Mouse (Mus musculus): ENCODE measurements around the gene Ddx20. TPM values are rescaled to one million over a fixed set of nuclear protein-coding genes. Genes with fewer than 3 reads are reported as not detected.
A peak's percentile ranks its signal among the peaks of the same experiment; 100 is the strongest.

Ddx20 gene
- total and polyA plus RNA-seq, 3 experiments = 4.1 to 12.3 (median 9.2) TPM

GRCm38 (mm10) chr3:105660530-105660929 lies 26.8 kb downstream of the Ddx20 start:
- 10% methylated on average over 2 of the region's 2 CpGs for WGBS
- Histone ChIP-seq H3K4me3 (no peak overlapping the region), H3K36me3 (ENCODE audit: control insufficient read depth, insufficient read depth, low read length) (no peaks in the 10 kb centered on the region), H3K9ac (ENCODE audit: low read depth, low read length) (no peak overlapping the region), H3K79me2 (replicated peaks; ENCODE audit: control insufficient read depth, insufficient read depth, low read length) (no peaks in the 10 kb centered on the region), H3K4me1 (ENCODE audit: control insufficient read depth, insufficient read depth, low read length) (no peaks in the 10 kb centered on the region), H3K27ac (peak overlapping the region; percentile 33), H3K27me3 (ENCODE audit: control insufficient read depth, insufficient read depth, low read length) (no peaks in the 10 kb centered on the region)
- intact Hi-C loops (cut with DNase I) = no loop called here
- TF ChIP-seq POLR2A (IDR thresholded peaks at IDR 0.05; ENCODE audit: insufficient read depth, low read depth, low read length) = no peak
- TF ChIP-seq CTCF (IDR thresholded peaks at IDR 0.05) = no peak
- TF ChIP-seq EP300 (IDR thresholded peaks at IDR 0.05; ENCODE audit: insufficient read depth, low read depth, low read length) = no peak
- DNase-seq = no peak

GRCm38 (mm10) chr3:105655031-105655585 lies 32.3 kb downstream of the Ddx20 start:
- TF ChIP-seq POLR2A (IDR thresholded peaks at IDR 0.05; ENCODE audit: insufficient read depth, low read depth, low read length) (no peak), CTCF (IDR thresholded peaks at IDR 0.05) (no peak), EP300 (IDR thresholded peaks at IDR 0.05; ENCODE audit: insufficient read depth, low read depth, low read length) (no peak)
- no peaks in the 10 kb centered on the region for H3K79me2 ChIP-seq (replicated peaks; ENCODE audit: control insufficient read depth, insufficient read depth, low read length)
- H3K27me3 ChIP-seq (ENCODE audit: control insufficient read depth, insufficient read depth, low read length) = no peaks in the 10 kb centered on the region
- H3K9ac ChIP-seq (ENCODE audit: low read depth, low read length) = no peak overlapping the region
- no peaks in the 10 kb centered on the region for H3K36me3 ChIP-seq (ENCODE audit: control insufficient read depth, insufficient read depth, low read length)
- H3K4me1 ChIP-seq (ENCODE audit: control insufficient read depth, insufficient read depth, low read length) = no peaks in the 10 kb centered on the region
- intact Hi-C loops (cut with DNase I) = no loop called here
- H3K27ac ChIP-seq = no peak overlapping the region
- no peak overlapping the region for H3K4me3 ChIP-seq
- peak; percentile 24 for DNase-seq
- WGBS = 55% methylated on average over 11 of the region's 11 CpGs

- Histone ChIP-seq H3K9ac (ENCODE audit: low read depth, low read length) (no peak overlapping the region), H3K4me1 (ENCODE audit: control insufficient read depth, insufficient read depth, low read length) (no peaks in the 10 kb centered on the region), H3K27me3 (ENCODE audit: control insufficient read depth, insufficient read depth, low read length) (no peaks in the 10 kb centered on the region), H3K27ac (no peak overlapping the region), H3K36me3 (ENCODE audit: control insufficient read depth, insufficient read depth, low read length) (no peaks in the 10 kb centered on the region), H3K79me2 (replicated peaks; ENCODE audit: control insufficient read depth, insufficient read depth, low read length) (no peaks in the 10 kb centered on the region), H3K4me3 (no peak overlapping the region)
- DNase-seq = no peak
- WGBS = 75% methylated on average over 13 of the region's 13 CpGs
- intact Hi-C loops (cut with DNase I) = no loop called here
- TF ChIP-seq CTCF (IDR thresholded peaks at IDR 0.05) (no peak), EP300 (IDR thresholded peaks at IDR 0.05; ENCODE audit: insufficient read depth, low read depth, low read length) (no peak), POLR2A (IDR thresholded peaks at IDR 0.05; ENCODE audit: insufficient read depth, low read depth, low read length) (no peak)
These were observed 33.6 kb downstream of the Ddx20 start for GRCm38 (mm10) chr3:105653544-105654380.

DNA sequence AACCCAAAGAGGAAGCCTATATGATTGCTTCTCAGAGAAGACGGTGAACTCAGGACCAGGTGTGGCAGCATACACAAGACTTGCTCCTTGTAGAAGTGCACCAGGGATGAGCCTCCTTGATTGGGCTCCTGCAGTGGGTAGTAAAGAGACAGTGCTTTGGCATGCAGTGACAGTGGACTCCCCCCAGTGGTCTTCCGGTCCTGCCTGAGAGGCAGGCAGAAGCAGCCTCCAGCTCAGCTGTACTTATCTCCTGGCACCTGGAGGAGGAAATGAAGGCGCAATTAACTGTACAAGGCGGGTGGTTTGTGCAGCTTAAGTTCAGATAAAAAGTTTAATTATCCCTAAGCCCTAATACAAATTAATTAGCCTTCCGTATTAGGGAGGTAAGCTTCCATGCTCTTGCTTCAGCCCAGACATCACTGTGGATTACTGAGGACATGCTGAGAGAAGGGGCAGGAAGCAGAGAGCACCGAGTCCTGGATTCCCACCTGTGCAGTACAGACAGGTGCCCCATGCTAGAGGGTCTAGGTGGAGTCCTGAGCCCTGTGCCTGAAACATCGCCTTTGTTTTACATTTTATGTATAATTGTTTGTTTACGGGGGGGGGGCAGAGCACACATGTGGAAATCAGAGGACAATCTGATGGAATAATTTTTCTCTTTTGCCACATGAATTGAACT lies 38.3 kb downstream of the Ddx20 start:
- no peak overlapping the region for H3K4me3 ChIP-seq
- H3K4me1 ChIP-seq (ENCODE audit: control insufficient read depth, insufficient read depth, low read length) = no peaks in the 10 kb centered on the region
- WGBS = 62% methylated on average over 8 of the region's 8 CpGs
- DNase-seq = no peak
- H3K9ac ChIP-seq (ENCODE audit: low read depth, low read length) = no peak overlapping the region
- TF ChIP-seq EP300 (IDR thresholded peaks at IDR 0.05; ENCODE audit: insufficient read depth, low read depth, low read length) = no peak
- no peak for TF ChIP-seq CTCF (IDR thresholded peaks at IDR 0.05)
- no peak for TF ChIP-seq POLR2A (IDR thresholded peaks at IDR 0.05; ENCODE audit: insufficient read depth, low read depth, low read length)
- intact Hi-C loops (cut with DNase I) = loop anchor here (10.0 kb wide), 2 partner anchors 124 to 484 kb away; no protein-coding TSS in a partner anchor
- H3K36me3 ChIP-seq (ENCODE audit: control insufficient read depth, insufficient read depth, low read length) = no peaks in the 10 kb centered on the region
- H3K79me2 ChIP-seq (replicated peaks; ENCODE audit: control insufficient read depth, insufficient read depth, low read length) = no peaks in the 10 kb centered on the region
- no peak overlapping the region for H3K27ac ChIP-seq
- H3K27me3 ChIP-seq (ENCODE audit: control insufficient read depth, insufficient read depth, low read length) = no peaks in the 10 kb centered on the region; the same call in 1 of the 2 replicates

- no peaks in the 10 kb centered on the region; the same call in 1 of the 2 replicates for H3K4me1 ChIP-seq (ENCODE audit: control insufficient read depth, insufficient read depth, low read length)
- H3K9ac ChIP-seq (ENCODE audit: low read depth, low read length) = no peak overlapping the region
- TF ChIP-seq CTCF (IDR thresholded peaks at IDR 0.05) (no peak), EP300 (IDR thresholded peaks at IDR 0.05; ENCODE audit: insufficient read depth, low read depth, low read length) (no peak), POLR2A (IDR thresholded peaks at IDR 0.05; ENCODE audit: insufficient read depth, low read depth, low read length) (no peak)
- no peak overlapping the region for H3K27ac ChIP-seq
- no peaks in the 10 kb centered on the region; the same call in 1 of the 2 replicates for H3K27me3 ChIP-seq (ENCODE audit: control insufficient read depth, insufficient read depth, low read length)
- no peaks in the 10 kb centered on the region for H3K79me2 ChIP-seq (replicated peaks; ENCODE audit: control insufficient read depth, insufficient read depth, low read length)
- no peak for DNase-seq
- intact Hi-C loops (cut with DNase I) = loop anchor here (2.0 to 10.0 kb wide), 3 partner anchors 119 to 479 kb away; no protein-coding TSS in a partner anchor
- WGBS = 75% methylated on average over 5 of the region's 5 CpGs
- no peak overlapping the region for H3K4me3 ChIP-seq
- H3K36me3 ChIP-seq (ENCODE audit: control insufficient read depth, insufficient read depth, low read length) = no peaks in the 10 kb centered on the region
These were observed 43.8 kb downstream of the Ddx20 start for GRCm38 (mm10) chr3:105643566-105643965.

Data from heart, adult 2 months (tissue).